Mouse (Mus musculus): Measurements from ENCODE around the gene Polr3b. TPM values are rescaled to one million over a fixed set of nuclear protein-coding genes. Genes with fewer than 3 reads are reported as not detected.
A peak's percentile ranks its signal among the peaks of the same experiment; 100 is the strongest.

Polr3b gene
- total RNA-seq, 4 experiments from 2014 or later, result 8.6 to 9.5 (median 8.7) TPM

DNA sequence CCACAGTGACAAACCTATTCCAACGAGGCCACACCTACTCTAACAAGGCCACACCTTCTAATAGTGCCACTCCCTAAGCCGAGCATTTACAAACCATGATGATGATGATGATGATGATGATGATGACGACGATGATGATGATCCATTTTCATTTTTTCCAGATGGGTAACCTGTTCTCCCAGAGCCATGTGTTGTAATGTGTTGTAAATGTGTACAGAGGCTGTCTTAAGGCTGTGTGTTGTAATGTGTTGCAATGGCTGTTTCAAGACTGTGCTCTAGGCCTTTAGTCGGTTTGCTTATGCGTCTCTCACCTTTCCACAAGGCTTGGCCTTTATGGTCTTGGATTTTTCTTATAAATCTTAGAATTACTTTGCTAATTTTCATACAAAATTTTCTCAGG is 40.0 kb downstream of the Polr3b start:
- no peak for DNase-seq (ENCODE audit: low spot score in 2 of 2)

DNA sequence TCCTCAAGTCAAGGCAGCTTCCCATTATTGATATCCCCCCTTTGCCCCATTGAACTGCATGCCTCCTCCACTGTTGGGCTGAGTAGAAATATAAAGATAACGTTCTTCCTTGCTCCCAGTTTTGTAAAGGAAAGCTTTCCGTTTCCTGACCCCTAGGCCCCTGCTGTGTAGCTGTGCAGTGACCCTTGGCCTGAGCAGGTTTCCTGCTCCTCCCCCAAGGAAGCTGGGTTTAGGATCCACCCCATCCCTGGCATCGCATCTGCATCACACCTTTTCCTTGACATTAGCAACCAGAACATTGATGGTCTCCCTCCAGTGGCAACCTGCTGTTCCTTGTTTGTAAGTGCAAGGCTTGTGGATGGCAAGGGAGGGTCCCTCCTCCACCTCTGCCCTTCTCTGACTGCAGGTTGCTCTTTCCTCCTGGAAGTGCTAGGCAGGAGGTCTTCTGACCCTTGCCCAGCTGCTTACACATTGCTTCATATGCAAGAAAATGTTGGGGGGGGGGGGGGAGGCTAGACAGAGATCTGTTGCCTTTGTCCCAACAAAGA is 43.7 kb downstream of the Polr3b start:
- DNase-seq (ENCODE audit: low spot score in 2 of 2), result no peak

DNA sequence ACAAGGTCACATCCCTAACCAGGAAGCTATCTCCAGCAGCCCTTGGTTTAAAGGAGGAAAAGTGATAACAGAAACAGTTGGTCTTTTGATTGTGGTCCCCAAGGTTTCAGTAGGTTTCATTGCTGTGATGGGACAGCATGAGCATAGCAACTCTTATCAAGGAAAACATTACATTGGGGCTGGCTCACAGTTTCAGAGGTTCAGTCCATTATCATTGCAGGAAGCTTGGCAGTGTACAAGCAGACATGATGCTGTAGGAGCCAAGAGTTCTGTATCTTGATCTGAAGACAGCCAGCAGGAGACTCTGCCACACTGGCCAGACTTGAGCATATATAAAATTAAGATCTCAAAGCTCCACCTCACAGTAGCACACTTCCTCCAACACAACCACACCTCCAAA is 53.6 kb downstream of the Polr3b start:
- DNase-seq (ENCODE audit: low spot score in 2 of 2), result no peak

DNA sequence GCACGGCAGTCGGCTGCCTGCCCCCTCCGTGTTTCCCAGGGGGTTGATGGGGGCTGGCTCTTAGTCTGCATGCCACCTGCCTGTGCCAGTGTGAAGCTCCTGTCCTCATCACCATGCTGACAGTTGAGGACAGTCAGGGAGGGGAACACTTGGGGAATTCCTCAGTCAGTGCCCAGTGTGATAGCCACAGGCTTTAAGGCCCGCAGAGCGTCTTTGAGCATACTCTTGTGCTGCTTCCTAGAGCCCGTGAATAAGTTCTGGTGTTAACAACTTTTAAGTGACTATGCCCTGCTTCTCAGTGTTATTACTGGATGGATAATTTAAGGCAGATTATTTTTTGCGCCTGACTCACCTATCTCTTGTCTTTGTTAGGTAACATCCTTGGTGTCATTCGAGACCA is 54.4 kb downstream of the Polr3b start:
- DNase-seq (ENCODE audit: low spot score in 2 of 2), result no peak

DNA sequence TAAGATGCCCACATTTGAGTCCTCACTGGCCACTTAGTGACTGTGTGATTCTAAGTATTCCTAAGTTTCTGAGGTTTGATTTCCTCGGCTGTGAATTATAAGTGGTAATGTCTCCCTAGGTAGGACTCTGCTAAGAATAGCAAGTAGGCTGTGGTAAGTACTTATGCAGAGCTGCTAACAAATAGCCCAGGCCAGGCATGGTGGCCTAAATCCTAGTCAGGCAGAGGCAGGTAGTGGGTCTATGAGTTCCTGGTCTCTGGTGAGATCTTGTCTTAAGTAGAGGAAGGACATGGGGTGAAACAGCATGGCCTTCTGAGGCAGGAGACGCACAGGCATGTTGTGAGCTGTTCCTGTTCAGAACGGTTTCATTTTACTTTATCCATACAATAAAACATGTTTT is 55.8 kb downstream of the Polr3b start:
- DNase-seq (ENCODE audit: low spot score in 2 of 2), result no peak

DNA sequence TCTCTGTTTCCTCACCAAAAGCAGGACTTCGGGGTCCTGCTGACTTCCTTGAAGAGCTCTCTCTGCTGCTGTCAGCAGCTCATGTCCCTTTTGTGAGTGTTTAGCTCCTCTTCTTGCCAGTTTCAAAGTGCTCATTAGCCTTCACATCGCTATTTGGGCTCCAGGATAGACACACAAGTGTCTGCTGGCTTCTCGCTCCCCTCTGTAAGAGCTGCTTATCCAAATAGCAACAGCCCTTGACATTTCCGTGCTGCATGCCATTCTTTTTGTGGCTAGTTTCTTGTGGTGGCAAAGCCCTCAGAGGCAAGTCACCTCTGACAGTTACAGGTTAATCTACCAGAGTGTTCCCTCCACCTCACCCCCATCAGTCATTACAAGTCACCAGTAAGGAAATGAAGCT is 56.3 kb downstream of the Polr3b start:
- no peak for DNase-seq (ENCODE audit: low spot score in 2 of 2)

DNA sequence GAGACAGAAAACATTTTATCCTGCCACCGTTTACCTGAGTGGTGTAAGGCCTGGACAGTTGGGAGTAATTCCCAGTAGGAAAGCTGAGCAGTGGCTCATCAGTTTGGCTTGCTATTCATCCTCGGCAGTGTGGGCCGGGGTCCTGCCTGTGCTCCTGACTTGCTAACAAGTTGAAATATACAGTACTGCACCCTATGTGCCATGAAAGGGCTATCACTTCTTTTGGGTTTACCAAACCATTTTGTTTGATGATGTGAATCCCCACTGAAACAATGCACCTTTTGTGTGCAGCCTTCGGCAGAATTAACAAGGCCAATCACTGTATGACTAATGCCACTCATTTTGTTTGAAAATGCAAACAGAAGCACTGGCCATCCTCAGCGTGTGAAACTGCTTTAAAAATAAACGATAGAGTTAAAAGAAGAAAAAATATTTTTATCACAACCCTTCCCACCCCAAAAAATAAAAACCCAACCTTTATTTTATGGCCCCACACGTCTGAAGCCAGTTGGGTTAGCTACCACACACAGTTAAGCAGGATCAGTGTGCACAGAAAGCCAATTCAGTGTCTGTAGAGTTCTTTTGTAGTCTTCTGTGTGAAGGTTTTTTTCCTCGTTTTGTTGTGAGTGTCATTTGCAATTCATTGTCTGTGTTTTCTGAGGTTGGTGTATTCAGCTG is 63.5 kb downstream of the Polr3b start:
- no peak for DNase-seq (ENCODE audit: low spot score in 2 of 2)

DNA sequence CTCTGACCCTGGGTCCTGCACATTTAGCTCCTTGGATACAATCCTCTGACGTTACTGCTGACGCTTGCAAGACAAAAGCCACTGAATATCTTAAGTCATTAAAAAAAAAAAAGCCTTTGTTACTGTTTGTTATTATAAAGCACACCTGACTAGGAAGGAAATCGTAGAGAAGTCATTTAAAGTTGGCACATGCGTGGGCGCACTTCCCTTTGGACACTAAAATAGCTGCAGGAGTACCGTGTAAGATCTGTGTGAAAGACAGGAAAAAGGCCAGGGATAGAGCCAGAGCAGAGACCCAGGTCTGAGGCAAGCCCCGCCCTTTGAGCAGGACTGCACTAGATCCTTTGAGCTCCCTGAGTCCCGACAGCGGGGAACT is 64.0 kb downstream of the Polr3b start:
- no peak for DNase-seq (ENCODE audit: low spot score in 2 of 2)

DNA sequence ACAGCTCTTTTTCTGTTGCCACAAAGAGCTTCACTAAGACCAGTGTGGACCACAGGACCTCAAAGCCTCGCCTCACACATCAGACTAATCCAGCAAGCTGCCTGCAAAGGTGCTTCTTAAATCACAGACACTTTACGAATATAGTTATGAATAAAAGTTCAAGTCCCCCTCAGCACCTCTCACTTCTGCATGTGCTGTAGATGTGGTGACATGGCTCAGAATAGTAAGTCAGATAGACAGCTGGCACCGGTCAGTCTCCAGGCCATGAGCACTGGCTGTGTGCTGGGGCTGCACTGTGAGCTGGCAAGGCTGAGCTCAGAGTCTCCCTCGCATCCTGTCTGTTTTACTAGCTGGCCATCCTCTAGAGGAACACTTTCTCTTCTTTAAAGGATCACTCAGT is 64.6 kb downstream of the Polr3b start:
- DNase-seq (ENCODE audit: low spot score in 2 of 2), result no peak

DNA sequence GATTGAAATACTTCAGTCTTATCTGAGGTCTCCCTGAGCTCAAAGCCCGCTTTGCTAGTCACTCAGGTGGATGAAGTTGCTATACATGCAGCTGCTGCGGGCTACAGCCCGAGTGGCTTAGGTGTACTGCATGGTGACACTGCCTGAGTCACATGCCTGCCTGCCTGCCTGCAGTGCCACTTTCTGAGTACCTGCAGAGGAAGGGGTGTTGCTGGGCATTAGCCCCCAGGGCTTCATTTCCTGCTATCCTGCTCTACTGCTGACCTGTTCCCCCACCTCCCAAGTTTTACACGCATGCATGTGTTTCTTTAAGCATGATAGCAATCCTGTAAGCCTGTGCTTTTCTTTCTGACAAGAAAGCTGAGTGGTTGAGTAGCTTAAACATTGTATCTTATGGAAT is 65.6 kb downstream of the Polr3b start:
- DNase-seq (ENCODE audit: low spot score in 2 of 2), result no peak

DNA sequence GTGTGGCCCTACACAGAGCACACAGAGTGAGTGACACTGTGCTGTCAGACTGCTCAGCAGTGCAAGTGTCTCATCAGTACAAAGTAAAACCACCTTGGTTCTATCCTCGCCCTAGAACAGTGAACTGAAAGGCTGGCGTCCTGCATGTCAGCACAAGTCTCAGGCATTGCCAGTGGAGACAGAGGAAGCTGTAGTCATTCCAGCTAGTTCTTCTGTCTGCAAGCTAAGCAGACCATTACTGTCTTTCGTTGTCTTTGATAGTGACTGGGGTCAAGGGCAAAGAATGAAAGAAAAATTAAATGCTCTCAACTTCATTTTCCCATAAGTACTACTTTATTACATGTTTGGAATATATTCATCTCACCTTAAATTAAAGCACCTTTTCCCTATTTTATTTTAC is 67.8 kb downstream of the Polr3b start:
- no peak for DNase-seq (ENCODE audit: low spot score in 2 of 2)

DNA sequence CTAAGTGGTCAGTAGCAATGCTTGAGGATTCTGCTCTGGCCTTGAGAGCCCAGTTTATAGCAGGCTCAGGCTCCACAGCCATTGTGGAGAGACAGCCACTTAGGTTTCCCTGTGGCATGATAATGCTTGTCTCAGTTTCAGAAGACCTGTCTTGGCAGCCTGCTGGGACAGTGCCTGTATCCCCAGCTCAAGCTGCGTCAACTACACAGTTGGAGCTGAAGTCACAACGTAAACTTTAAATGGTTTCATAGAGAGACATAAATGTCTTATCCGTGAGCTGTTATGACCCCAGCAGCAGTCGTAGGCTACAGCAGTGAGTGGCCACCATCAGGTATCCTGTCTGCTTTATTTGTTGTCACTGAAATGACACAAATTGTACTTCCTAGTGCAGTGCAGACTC is 68.7 kb downstream of the Polr3b start:
- DNase-seq (ENCODE audit: low spot score in 2 of 2), result no peak

DNA sequence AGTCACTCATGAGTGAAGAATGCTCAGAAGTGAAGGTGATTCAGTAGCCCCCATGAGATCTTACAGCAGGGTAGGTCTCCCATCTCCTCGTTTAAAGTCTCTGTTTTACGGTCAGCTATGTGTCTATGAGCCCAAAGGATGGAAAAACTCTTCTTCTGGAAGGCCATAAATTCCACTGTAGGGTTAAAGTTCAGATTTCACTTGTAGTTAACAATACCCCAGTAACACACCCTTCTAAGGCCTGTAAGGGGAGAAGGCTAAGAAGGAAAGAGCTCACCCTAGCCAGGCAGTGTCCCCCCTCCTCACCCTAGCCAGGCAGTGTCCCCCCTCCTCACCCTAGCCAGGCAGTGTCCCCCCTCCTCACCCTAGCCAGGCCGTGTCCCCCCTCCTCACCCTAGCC is 69.6 kb downstream of the Polr3b start:
- DNase-seq (ENCODE audit: low spot score in 2 of 2), result no peak

DNA sequence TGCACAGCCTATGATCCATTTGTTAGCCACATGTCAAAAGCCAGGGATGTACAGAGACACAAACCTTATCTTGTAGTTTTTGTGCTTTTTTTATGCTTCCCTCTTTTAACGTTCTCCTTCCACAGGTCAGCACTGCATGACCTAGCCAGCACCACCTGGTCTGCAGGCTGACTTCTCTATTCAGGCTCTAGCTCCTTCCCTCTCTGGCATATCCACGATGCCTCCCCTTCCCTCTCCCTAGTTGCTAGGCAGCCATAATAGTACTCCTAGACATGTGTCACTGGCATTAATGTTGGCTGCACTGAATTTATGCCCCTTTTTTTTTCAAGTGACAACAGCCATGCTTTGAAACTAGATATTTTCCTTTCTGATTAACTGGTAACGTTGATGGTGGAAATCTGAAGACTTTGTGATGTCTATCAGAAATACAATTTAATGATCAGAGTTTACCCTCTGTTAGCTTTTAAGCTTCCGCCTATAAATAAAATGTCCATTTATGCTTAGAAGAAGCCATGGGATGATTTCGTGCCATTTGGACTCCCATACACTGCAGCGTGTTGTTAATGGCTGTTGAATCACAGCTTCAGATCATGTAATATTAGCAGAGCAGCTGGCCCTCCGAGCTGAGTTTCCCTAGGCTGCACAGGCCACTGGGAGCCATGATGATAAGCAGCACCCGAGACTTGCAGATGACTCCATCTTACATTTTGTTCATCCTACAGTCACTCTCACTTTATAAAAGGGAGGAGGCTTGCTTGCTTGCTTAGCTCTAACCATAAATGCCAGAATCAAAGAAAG is 71.9 kb downstream of the Polr3b start:
- no peak for DNase-seq (ENCODE audit: low spot score in 2 of 2)

DNA sequence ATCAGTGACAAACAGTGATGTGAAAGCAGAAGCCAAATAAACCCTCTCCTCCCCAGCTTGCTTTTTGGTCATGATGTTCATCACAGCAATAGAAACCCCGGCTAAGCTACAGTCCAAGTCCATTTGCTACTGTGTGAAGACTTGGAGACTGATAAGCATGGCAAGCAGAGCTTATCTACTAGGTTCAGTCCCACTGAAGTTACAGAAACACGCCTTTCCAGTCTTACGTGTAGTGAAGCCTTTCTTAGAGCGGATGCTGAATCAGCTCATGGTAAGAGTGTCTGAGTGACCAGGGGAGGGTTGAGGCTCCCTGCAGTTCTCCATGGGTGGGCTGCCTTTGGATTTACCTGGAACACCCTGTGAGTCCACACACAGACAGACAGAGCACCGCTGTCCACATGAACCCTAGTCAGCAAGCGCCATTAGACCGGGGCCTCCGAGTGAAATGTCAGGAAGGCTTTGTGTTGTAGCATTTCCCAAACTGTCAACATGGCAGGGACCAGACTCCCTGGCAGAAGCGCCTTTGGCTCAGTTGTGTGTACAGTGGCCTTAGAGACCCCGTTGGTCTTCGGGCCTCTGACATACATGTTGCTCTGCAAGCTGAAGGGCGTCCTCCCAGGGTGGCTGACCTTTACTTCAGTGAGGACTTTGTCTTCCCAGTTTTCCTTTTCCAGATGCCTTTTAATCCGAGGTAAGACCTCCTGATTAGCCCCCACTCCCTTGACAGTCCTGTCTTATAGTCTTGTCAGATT is 78.3 kb downstream of the Polr3b start:
- DNase-seq (ENCODE audit: low spot score in 2 of 2), result no peak

DNA sequence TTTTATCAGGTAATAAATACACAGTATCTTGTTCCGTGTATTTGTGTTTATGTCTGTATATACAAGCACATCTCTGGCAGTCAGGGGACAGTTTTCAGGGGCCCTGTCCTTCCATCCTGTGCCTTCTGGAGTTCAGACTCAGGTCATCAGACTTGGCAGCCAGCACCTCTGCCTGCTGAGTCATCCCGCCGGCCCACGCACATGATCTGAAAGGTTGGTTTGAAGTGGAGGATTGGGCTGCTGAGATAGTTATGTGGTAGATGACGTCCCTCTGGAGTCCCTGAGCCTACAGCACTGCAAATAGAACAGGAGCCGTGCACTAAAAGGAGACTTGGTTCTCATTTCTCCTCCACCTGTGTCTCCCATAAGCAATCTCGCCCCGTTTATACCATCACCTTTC is 79.0 kb downstream of the Polr3b start:
- DNase-seq (ENCODE audit: low spot score in 2 of 2), result peak in 1 of 2 experiments; percentile 47

DNA sequence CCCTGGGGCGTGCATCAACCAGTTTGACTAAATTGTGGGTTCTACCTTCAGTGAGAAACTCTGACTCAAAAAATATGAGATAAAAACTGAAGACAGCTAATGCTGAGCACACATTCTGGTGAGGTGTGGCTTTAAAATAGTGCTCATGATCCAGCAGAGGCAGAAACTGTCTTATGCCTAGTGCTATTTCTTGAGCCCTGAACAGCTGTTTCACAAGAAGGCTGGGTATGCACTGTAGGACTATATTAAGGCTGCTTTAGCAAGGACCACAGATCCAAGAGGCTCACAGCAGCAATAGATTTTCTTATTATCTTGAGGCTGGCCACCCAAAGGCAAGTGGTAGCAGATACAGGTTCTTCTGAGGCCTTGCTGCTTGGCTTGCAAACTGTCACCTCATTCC is 80.0 kb downstream of the Polr3b start:
- DNase-seq (ENCODE audit: low spot score in 2 of 2), result no peak

DNA sequence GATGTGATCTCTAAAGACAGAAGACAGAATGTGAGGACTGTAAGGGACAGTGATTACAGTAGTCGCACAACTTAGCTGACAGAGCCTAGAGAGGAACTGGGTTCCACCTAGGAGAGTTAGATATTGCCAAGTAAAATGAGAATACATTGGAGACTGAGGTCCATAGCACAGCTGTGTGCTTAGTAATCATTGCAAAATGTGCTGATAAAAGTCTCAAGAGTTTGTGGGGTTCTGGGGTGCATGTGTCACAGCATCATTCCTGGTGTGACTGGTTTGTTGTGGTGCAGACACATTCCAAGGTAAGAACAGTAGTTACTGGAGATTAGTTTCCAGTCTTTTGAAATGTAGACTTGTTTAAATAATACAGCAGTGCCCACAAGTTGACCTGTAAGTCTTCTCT is 82.5 kb downstream of the Polr3b start:
- no peak for DNase-seq (ENCODE audit: low spot score in 2 of 2)

DNA sequence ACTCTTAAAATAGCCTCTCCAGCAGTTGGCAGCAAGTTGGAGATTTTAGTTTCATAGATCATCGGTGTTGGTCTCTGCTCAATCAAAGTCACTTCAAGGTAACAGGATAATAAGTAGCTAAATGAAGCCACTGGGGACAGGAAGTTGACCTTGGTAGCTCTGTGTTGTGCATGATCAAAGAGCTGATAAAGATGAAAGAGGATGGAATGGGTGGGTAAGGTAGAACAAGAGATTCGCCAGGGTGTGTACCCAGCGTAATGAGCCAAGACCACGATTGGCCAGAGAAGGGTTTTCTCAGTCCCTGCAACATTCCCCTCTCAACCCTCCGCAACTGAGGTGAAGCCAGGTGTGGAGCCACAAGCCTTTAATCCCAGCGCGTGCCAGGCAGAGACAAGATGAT is 83.1 kb downstream of the Polr3b start:
- no peak for DNase-seq (ENCODE audit: low spot score in 2 of 2)

DNA sequence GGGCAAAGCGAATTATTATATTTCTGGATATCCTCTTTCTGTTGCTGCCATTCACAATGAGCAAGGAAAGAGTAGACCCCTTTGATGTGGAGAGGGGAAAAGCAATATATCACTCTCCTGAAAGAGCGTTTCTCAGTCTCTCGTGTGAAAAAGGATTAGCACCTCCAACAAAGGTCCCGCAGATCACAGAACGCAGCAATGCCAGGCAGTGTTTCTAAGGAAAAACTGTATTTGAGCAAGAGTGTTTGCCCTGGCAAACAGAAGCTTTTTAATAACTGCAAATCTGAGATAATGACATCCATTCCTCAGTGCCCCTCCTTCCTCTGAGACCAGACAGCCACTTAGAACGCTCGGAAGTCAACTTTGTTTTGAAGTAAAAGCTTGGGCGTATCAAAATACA is 84.5 kb downstream of the Polr3b start:
- no peak for DNase-seq (ENCODE audit: low spot score in 2 of 2)

DNA sequence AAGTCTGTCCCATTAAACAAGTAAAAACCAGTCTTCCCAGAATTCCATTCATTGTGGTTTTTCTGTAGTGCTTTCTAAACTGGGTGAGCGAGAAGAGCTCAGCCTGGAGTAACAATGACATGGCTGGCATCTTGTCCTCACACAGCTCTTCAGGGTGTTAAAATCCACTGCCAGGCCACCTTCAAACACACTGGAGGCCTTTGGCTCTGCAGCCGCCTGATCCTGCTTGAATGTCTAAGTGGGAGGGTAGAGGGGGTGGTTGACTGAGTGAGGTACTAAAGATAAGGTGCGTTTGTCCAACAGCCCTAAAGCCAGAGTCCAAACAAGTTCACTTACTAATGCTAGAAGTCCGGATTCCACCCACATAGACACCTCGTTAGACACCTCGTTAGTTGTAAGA is 85.1 kb downstream of the Polr3b start:
- no peak for DNase-seq (ENCODE audit: low spot score in 2 of 2)

Data from gastrocnemius, adult 8-10 months (tissue).